Mouse (Mus musculus) myocyte (in vitro differentiated cells): ENCODE measurements at regions not wholly inside any gene's neighbourhood (a gene's known extent, or its start where the extent isn't known, plus 50 kb on each side); places are given as distances from the start of the nearest gene placed in this dataset.

Source experiments
- H3K27me3 ChIP-seq: one replicate; pipeline ENCODE4 v1.6.1; 2011; ENCODE audit not compliant: control insufficient read depth, insufficient read depth, insufficient read length
- H3K36me3 ChIP-seq: one replicate; pipeline ENCODE4 v1.6.1; 2011; ENCODE audit not compliant: control insufficient read depth, insufficient read depth
- H3K4me2 ChIP-seq: one replicate; pipeline ENCODE4 v1.6.1; 2011; ENCODE audit warnings: low read depth, control low read depth
- H3K4me3 ChIP-seq: one replicate; pipeline ENCODE4 v1.5.1; 2011; ENCODE audit warnings: mild to moderate bottlenecking, control low read depth, moderate library complexity
- H3K79me2 ChIP-seq: one replicate; pipeline ENCODE4 v1.6.1; 2011; ENCODE audit not compliant: control insufficient read depth, insufficient read depth
- H3ac ChIP-seq: one replicate; pipeline ENCODE4 v1.6.1; 2011; ENCODE audit not compliant: control insufficient read depth, insufficient read length
- CEBPB ChIP-seq: IDR thresholded peaks from 2 replicates; pipeline ENCODE4 v1.6.1; 2011; ENCODE audit warnings: mild to moderate bottlenecking, moderate library complexity; ENCODE audit not compliant: poor library complexity, insufficient read depth, severe bottlenecking
- E2F4 ChIP-seq: IDR thresholded peaks from one replicate; pipeline ENCODE4 v1.6.1; 2011; ENCODE audit warnings: mild to moderate bottlenecking, control low read depth, moderate library complexity; ENCODE audit not compliant: insufficient read depth
- MAX ChIP-seq: IDR thresholded peaks from one replicate; pipeline ENCODE4 v1.6.1; 2011; ENCODE audit warnings: low read depth, mild to moderate bottlenecking, control low read depth
- MYOD1 ChIP-seq, 3 experiments: IDR thresholded peaks; one replicate each; pipeline ENCODE4 v1.6.1; 2011; ENCODE audit warnings: control low read depth in 2 of 3, low read depth in 2 of 3, mild to moderate bottlenecking in 2 of 3, moderate library complexity in 1 of 3; ENCODE audit not compliant: insufficient read length in 2 of 3, control insufficient read depth in 1 of 3
- MYOG ChIP-seq, 3 experiments: IDR thresholded peaks; one replicate each; pipeline ENCODE4 v1.6.1; 2011; ENCODE audit warnings: control low read depth in 2 of 3, low read depth in 2 of 3, mild to moderate bottlenecking in 2 of 3; ENCODE audit not compliant: insufficient read length in 2 of 3, control insufficient read depth in 1 of 3, insufficient read depth in 1 of 3
- POLR2A ChIP-seq: IDR thresholded peaks from one replicate; pipeline ENCODE4 v1.6.1; 2011; ENCODE audit warnings: low read depth, mild to moderate bottlenecking, control low read depth, moderate library complexity; ENCODE audit not compliant: insufficient read length
- POLR2AphosphoS2 ChIP-seq: IDR thresholded peaks from one replicate; pipeline ENCODE4 v1.6.1; 2011; ENCODE audit warnings: low read depth, control low read depth; ENCODE audit not compliant: insufficient read length
- REST ChIP-seq: IDR thresholded peaks from one replicate; pipeline ENCODE4 v1.6.1; 2011; ENCODE audit warnings: mild to moderate bottlenecking, control low read depth, moderate library complexity; ENCODE audit not compliant: insufficient read depth, insufficient read length
- SRF ChIP-seq: IDR thresholded peaks from one replicate; pipeline ENCODE4 v1.6.1; 2011; ENCODE audit warnings: low read depth; ENCODE audit not compliant: control insufficient read depth, insufficient read length
- TCF12 ChIP-seq: IDR thresholded peaks from one replicate; pipeline ENCODE4 v1.6.1; 2011; ENCODE audit warnings: mild to moderate bottlenecking, control low read depth; ENCODE audit not compliant: poor library complexity, insufficient read depth, severe bottlenecking
- TCF3 ChIP-seq: IDR thresholded peaks from one replicate; pipeline ENCODE4 v1.6.1; 2011; ENCODE audit warnings: low read depth, control low read depth; ENCODE audit not compliant: insufficient read length
- USF1 ChIP-seq: IDR thresholded peaks from one replicate; pipeline ENCODE4 v1.6.1; 2011; ENCODE audit warnings: low read depth, mild to moderate bottlenecking, control low read depth, moderate library complexity

DNA sequence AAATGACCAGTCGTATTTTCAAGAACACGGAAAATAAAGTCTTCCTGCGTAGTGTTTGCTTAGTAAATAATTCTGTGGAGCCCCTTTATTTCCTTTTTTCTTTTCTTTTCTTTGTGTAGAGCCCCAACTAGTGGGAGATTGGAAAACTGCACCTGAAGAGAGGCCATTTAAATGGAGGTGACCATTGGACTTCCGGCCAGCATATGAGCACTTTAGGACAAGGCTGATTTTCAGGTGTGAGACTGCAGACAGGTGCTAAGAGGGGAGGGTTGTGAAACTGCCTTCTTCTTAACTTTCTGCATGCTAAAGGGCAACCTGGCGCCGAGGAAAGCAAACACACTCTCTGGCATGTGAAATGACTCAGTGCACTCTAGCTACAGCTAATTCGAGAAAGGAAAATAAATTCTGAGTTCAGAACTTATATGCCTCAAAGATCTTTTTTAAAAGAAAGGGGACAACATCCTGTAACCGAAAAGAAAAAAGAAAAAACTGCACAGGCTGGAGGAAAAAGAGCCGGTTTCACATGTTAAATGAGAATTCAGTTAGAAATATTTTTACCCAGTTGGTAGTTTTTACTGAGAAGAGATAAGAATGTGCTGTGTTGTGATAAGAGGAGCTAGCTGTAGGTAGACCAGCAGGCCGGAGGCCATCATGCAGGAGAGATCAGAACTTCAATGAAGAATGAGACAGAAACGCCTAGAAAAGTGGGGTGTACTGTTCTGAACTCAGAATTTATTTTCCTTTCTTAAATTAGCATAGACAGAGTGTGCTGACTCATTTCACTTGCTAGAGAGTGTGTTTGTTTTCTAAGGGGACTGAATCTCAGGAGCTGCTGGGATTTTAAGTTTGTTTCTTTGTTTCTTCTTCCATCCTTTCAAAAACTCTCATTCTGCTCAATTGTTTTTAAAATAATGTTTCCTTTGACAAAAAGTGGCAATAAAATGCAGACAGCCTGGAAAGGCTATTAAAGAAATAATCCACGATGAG, 65.8 kb upstream of the Prep start:
- no peak overlapping the region for H3K4me3 ChIP-seq

GRCm38 (mm10) chr10:45000027-45000840, 66.8 kb upstream of the Prep start:
- Histone ChIP-seq H3K79me2 (no peaks in the 10 kb centered on the region), H3K4me2 (peak overlapping the region; percentile 76), H3K27me3 (no peaks in the 10 kb centered on the region), H3K4me3 (no peak overlapping the region), H3ac (no peak overlapping the region), H3K36me3 (no peaks in the 10 kb centered on the region)
- no peak for TF ChIP-seq MYOD1 (IDR thresholded peaks at IDR 0.05; ENCODE audit: control insufficient read depth in 1 of 3, insufficient read length in 2 of 3, low read depth in 2 of 3)
- TF ChIP-seq MYOG (IDR thresholded peaks at IDR 0.05; ENCODE audit: control insufficient read depth in 1 of 3, insufficient read depth in 1 of 3, insufficient read length in 2 of 3, low read depth in 2 of 3): no peak
- TF ChIP-seq POLR2A: no peak
- no peak for TF ChIP-seq E2F4
- no peak for TF ChIP-seq TCF12
- TF ChIP-seq SRF: no peak
- TF ChIP-seq CEBPB: no peak
- TF ChIP-seq MAX: no peak
- TF ChIP-seq POLR2AphosphoS2: no peak
- TF ChIP-seq USF1: no peak

More for the DNA sequence above, 65.8 kb upstream of the Prep start:
- TF ChIP-seq MYOG (IDR thresholded peaks at IDR 0.05; ENCODE audit: control insufficient read depth in 1 of 3, insufficient read depth in 1 of 3, insufficient read length in 2 of 3, low read depth in 2 of 3): no peak
- TF ChIP-seq REST: no peak
- no peak for TF ChIP-seq CEBPB
- TF ChIP-seq POLR2A: no peak
- no peak for TF ChIP-seq TCF12
- TF ChIP-seq MYOD1 (IDR thresholded peaks at IDR 0.05; ENCODE audit: control insufficient read depth in 1 of 3, insufficient read length in 2 of 3, low read depth in 2 of 3): no peak
- TF ChIP-seq MAX: no peak
- TF ChIP-seq USF1: no peak
- TF ChIP-seq SRF: no peak
- Histone ChIP-seq H3K4me2 (peak overlapping the region; percentile 76), H3ac (no peak overlapping the region), H3K36me3 (no peaks in the 10 kb centered on the region), H3K79me2 (no peaks in the 10 kb centered on the region), H3K27me3 (no peaks in the 10 kb centered on the region)

DNA sequence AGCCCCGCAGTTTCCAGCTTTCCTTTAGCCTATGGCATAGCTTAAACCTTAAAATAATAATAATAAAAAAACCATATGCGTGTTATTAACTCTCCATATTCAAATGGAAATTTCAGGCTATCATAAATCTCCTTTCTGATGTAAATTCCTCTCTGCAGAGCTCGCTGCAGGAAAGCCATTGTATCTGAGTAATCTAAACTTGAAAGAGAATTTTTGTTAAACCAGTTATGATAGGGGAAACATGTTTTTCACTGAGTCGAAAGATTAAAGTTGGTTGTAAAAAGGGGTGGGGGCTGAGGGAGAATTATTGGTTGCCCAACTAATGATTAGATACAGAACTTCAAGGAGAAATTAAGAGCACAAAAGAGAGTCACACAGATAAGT, 69.1 kb upstream of the Prep start:
- Histone ChIP-seq H3K36me3 (no peaks in the 10 kb centered on the region), H3K79me2 (no peaks in the 10 kb centered on the region), H3K27me3 (no peaks in the 10 kb centered on the region), H3ac (no peak overlapping the region), H3K4me2 (peak overlapping the region; percentile 13), H3K4me3 (no peak overlapping the region)
- no peak for TF ChIP-seq MYOD1 (IDR thresholded peaks at IDR 0.05; ENCODE audit: control insufficient read depth in 1 of 3, insufficient read length in 2 of 3, low read depth in 2 of 3)
- TF ChIP-seq POLR2A: no peak
- no peak for TF ChIP-seq E2F4
- TF ChIP-seq TCF12: no peak
- TF ChIP-seq MYOG (IDR thresholded peaks at IDR 0.05; ENCODE audit: control insufficient read depth in 1 of 3, insufficient read depth in 1 of 3, insufficient read length in 2 of 3, low read depth in 2 of 3): no peak
- TF ChIP-seq REST: no peak
- no peak for TF ChIP-seq TCF3
- TF ChIP-seq CEBPB: no peak
- no peak for TF ChIP-seq SRF
- TF ChIP-seq POLR2AphosphoS2: no peak
- TF ChIP-seq USF1: no peak
- no peak for TF ChIP-seq MAX

GRCm38 (mm10) chr10:44997184-44997905, 69.7 kb upstream of the Prep start:
- H3K79me2 ChIP-seq: no peaks in the 10 kb centered on the region

More at GRCm38 (mm10) chr10:44997184-44997905, 69.7 kb upstream of the Prep start:
- H3K4me2 ChIP-seq: peak overlapping the region; percentile 13
- no peak overlapping the region for H3ac ChIP-seq
- no peaks in the 10 kb centered on the region for H3K36me3 ChIP-seq
- no peak overlapping the region for H3K4me3 ChIP-seq
- H3K27me3 ChIP-seq: no peaks in the 10 kb centered on the region
- no peak for TF ChIP-seq E2F4
- TF ChIP-seq MYOD1 (IDR thresholded peaks at IDR 0.05; ENCODE audit: control insufficient read depth in 1 of 3, insufficient read length in 2 of 3, low read depth in 2 of 3): no peak
